Mouse (Mus musculus) adrenal gland (tissue): ENCODE results near the gene Aspscr1.
"Not testable (repeated sequence)": the region's sequence is repeated elsewhere in the genome, so short reads cannot be mapped to it uniquely, and the experiment has no call there.

Experiments used
- intact Hi-C: fragments of 180-260 bp; cut with DNase I; formaldehyde crosslinking; loops from one replicate; pipeline ENCODE4 v1.15.1; 2025

The Aspscr1 gene

GRCm38 (mm10) chr11:120641255-120641654 lies 31.5 kb upstream of the Aspscr1 start:
- intact Hi-C loops: no loop called here

- intact Hi-C loops: no loop called here
Observed at GRCm38 (mm10) chr11:120641869-120642268, 30.9 kb upstream of the Aspscr1 start.

- intact Hi-C loops: no loop called here
Observed at GRCm38 (mm10) chr11:120642939-120643600, 29.7 kb upstream of the Aspscr1 start.

GRCm38 (mm10) chr11:120643601-120643987 lies 29.2 kb upstream of the Aspscr1 start, which contains the start of gene Pycr1:
Gene Pycr1, minus strand, starts transcription at chr11:120643769.
- intact Hi-C loops: no loop called here

GRCm38 (mm10) chr11:120647047-120647830 lies 25.5 kb upstream of the Aspscr1 start:
- intact Hi-C loops: no loop called here

GRCm38 (mm10) chr11:120648001-120648476 lies 24.7 kb upstream of the Aspscr1 start, which contains the start of gene Myadml2:
Gene Myadml2, minus strand, starts transcription at chr11:120648158.
- intact Hi-C loops: no loop called here

- intact Hi-C loops: no loop called here
Observed at GRCm38 (mm10) chr11:120651872-120652271, 20.9 kb upstream of the Aspscr1 start.

- intact Hi-C loops: loop anchor here (5.0 kb wide), 1 partner anchor 123 kb away; no protein-coding TSS in a partner anchor
Observed at GRCm38 (mm10) chr11:120654741-120655140, 18.0 kb upstream of the Aspscr1 start.

GRCm38 (mm10) chr11:120657301-120657700 lies 15.5 kb upstream of the Aspscr1 start:
- intact Hi-C loops: loop anchor here (5.0 kb wide), 1 partner anchor 120 kb away; no protein-coding TSS in a partner anchor

GRCm38 (mm10) chr11:120658876-120659410 lies 13.8 kb upstream of the Aspscr1 start:
- intact Hi-C loops: loop anchor here (2.0 to 5.0 kb wide), 2 partner anchors 54 to 118 kb away; partner anchors contain the start of genes Cenpx and Lrrc45

GRCm38 (mm10) chr11:120659509-120660300 lies 13.1 kb upstream of the Aspscr1 start:
- intact Hi-C loops: loop anchor here (2.0 to 5.0 kb wide), 2 partner anchors 53 to 118 kb away; partner anchors contain the start of genes Cenpx and Lrrc45

GRCm38 (mm10) chr11:120660301-120661075 lies 12.3 kb upstream of the Aspscr1 start:
- intact Hi-C loops: no loop called here

- intact Hi-C loops: no loop called here
Observed at GRCm38 (mm10) chr11:120661076-120661460, 11.7 kb upstream of the Aspscr1 start, which contains the start of gene Notum. Gene Notum, minus strand, starts transcription at chr11:120661175.

- intact Hi-C loops: no loop called here
Observed at GRCm38 (mm10) chr11:120662759-120663158, 10.0 kb upstream of the Aspscr1 start.

- intact Hi-C loops: no loop called here
Observed at GRCm38 (mm10) chr11:120663714-120664113, 9.1 kb upstream of the Aspscr1 start.

GRCm38 (mm10) chr11:120665406-120665805 lies 7.4 kb upstream of the Aspscr1 start:
- intact Hi-C loops: no loop called here

- intact Hi-C loops: no loop called here
Observed at GRCm38 (mm10) chr11:120666617-120667016, 6.2 kb upstream of the Aspscr1 start.

GRCm38 (mm10) chr11:120673594-120674122 lies 885 bp downstream of the Aspscr1 start:
- intact Hi-C loops: no loop called here

- intact Hi-C loops: not testable (repeated sequence)
Observed at GRCm38 (mm10) chr11:120675875-120676274, 3.1 kb downstream of the Aspscr1 start.

GRCm38 (mm10) chr11:120676951-120677350 lies 4.2 kb downstream of the Aspscr1 start:
- intact Hi-C loops: no loop called here
